Mouse (Mus musculus): ENCODE measurements at regions not wholly inside any gene's neighbourhood (a gene's known extent, or its start where the extent isn't known, plus 50 kb on each side); places are given as distances from the start of the nearest gene placed in this dataset.
A peak's percentile ranks its signal among the peaks of the same experiment; 100 is the strongest.

- DNase-seq, result no peak
Observed at GRCm38 (mm10) chr5:46488140-46488942, 630.9 kb upstream of the Lcorl start.

GRCm38 (mm10) chr5:46486740-46487326, 629.4 kb upstream of the Lcorl start:
- DNase-seq, result peak; percentile 15

GRCm38 (mm10) chr5:46456356-46456755, 598.9 kb upstream of the Lcorl start:
- DNase-seq, result no peak

GRCm38 (mm10) chr5:46448274-46448673, 590.9 kb upstream of the Lcorl start:
- DNase-seq, result no peak

- DNase-seq, result peak; percentile 28
Observed at GRCm38 (mm10) chr5:46445844-46446243, 588.4 kb upstream of the Lcorl start.

GRCm38 (mm10) chr5:46445122-46445521, 587.7 kb upstream of the Lcorl start:
- DNase-seq, result peak; percentile 36

- peak; percentile 66 for DNase-seq
Observed at GRCm38 (mm10) chr5:46443805-46444340, 586.5 kb upstream of the Lcorl start.

GRCm38 (mm10) chr5:46442600-46443248, 585.3 kb upstream of the Lcorl start:
- no peak for DNase-seq

GRCm38 (mm10) chr5:46441716-46442115, 584.3 kb upstream of the Lcorl start:
- no peak for DNase-seq

- no peak for DNase-seq
Observed at GRCm38 (mm10) chr5:46431644-46432367, 574.4 kb upstream of the Lcorl start.

- no peak for DNase-seq
Observed at GRCm38 (mm10) chr5:46422738-46423137, 565.3 kb upstream of the Lcorl start.

GRCm38 (mm10) chr5:46406969-46407368, 549.6 kb upstream of the Lcorl start:
- no peak for DNase-seq

- peak; percentile 12 for DNase-seq
Observed at GRCm38 (mm10) chr5:46406404-46406803, 549.0 kb upstream of the Lcorl start.

GRCm38 (mm10) chr5:46386591-46386990, 529.2 kb upstream of the Lcorl start:
- DNase-seq, result peak; percentile 27

GRCm38 (mm10) chr5:46367328-46367727, 509.9 kb upstream of the Lcorl start:
- no peak for DNase-seq

GRCm38 (mm10) chr5:46363661-46364060, 506.2 kb upstream of the Lcorl start:
- no peak for DNase-seq

GRCm38 (mm10) chr5:46361637-46362036, 504.2 kb upstream of the Lcorl start:
- DNase-seq, result no peak

GRCm38 (mm10) chr5:46348448-46348847, 491.0 kb upstream of the Lcorl start:
- DNase-seq, result no peak

GRCm38 (mm10) chr5:46347368-46348083, 490.1 kb upstream of the Lcorl start:
- peak; percentile 89 for DNase-seq

GRCm38 (mm10) chr5:46338461-46338860, 481.0 kb upstream of the Lcorl start:
- no peak for DNase-seq

- DNase-seq, result no peak
Observed at GRCm38 (mm10) chr5:46330880-46331279, 473.5 kb upstream of the Lcorl start.
